Mouse (Mus musculus): ENCODE results near the gene Cherp.

Gene Cherp

DNA sequence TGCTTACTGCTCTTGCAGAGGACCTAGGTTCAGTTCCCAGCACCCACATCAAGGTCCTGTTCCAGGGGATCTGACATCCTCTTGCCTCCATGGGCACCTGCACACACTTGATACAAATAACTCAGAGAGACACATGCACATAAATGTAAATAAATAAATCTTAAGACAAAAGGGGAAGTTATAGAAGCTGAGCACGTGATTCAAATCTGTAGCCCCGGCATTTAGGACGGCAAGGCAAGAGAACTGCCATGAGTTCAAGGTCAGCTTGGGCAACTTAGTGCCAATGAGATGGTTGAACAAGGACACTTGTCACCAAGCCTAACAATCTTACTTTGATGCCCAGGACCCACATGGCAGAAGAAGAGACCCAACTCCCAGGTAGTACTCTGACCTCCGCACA, 57.0 kb downstream of the Cherp start:
- no peak for DNase-seq (ENCODE audit: low read depth, low spot score)

DNA sequence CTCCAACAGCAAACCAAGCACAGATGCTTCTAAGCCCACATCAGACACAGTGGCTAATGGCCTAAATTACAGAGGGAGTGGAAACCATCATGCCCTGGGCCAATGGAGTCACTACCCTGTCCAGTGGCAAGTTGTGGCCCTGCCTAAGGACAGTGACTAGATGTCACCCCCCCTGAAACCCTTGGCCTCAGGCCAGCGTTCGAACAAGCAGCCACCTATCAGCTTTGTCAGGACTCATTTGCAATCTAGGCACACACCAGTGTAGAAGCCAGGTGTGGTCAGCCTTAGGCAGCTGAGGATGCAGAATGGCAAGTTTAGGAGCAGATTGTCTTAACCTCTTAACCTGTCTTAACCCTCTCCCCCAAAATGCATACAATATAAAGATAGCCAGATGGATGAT, 59.8 kb downstream of the Cherp start:
- DNase-seq (ENCODE audit: low read depth, low spot score), result no peak

DNA sequence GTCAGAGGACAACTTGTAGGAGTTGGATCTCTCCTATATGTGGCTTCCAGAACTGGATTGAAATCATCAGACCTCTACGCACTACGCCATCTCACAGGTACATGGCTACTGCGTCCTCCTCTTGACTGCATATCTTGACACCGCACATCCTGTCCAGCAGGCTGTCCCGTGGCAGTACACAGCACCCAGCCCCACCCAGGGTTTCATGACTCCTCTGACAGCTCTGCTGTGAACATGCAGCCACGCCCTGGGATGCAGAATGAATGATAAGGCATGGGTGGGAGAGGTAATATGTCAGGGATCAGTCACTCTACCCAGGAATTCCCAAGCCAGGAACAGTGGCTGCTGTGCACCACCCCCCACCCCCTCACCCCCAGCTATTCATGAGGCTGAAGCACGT, 61.2 kb downstream of the Cherp start:
- no peak for DNase-seq (ENCODE audit: low read depth, low spot score)

Data from CD4-positive helper T cell, adult 2 months (primary cell).